Mouse (Mus musculus): ENCODE data around the gene Utp11.

Gene Utp11

DNA sequence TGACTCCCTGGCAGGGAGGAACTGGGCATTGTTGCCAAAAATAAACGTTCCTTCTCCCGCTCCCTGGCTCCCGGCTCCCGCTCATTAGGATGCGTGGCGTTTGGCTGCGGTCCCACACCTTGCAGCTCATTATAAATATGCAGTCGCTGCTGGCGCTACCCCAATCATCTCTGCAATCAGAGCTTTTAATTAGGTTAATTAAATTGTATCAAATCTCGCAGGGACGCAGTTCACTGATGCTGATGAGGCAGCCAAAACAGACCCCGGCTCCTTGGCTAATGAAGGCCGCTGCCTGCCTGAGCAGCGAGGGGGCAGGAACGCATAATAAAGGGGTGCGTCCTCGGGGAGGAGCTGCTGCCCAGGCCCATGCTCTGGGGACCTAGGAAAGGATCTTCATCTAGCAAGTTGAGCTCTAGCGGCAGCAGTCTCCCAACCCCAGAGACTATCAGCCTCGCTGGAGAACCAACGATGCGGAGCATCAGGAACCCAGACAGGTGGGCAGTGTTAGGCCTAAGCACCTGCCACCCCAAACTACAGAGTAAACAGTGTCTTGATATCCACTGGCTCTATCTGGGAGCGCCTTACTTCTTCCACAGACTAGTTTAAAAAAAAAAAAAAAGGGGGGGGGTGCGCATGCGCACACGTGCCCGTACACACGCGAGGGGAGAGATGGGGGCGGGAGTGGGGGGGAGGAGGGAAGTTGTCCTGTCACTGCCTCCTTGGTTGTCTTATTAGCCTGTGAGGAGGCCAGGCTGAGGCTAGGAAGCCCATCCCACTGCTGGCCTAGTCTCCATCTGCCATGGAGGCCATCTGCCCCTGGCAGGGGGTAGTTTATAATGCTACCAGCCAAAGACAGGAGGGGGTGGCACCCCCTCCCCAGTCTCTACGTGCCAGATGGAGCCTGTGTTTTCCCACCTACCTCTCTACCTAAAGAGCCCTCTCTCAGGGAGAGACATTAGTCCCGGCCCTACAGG, 20.8 kb downstream of the Utp11 start:
- no peak for DNase-seq (ENCODE audit: low spot score)

- DNase-seq (ENCODE audit: low spot score) = no peak
Observed at GRCm38 (mm10) chr4:124671583-124671982, 21.8 kb downstream of the Utp11 start.

DNA sequence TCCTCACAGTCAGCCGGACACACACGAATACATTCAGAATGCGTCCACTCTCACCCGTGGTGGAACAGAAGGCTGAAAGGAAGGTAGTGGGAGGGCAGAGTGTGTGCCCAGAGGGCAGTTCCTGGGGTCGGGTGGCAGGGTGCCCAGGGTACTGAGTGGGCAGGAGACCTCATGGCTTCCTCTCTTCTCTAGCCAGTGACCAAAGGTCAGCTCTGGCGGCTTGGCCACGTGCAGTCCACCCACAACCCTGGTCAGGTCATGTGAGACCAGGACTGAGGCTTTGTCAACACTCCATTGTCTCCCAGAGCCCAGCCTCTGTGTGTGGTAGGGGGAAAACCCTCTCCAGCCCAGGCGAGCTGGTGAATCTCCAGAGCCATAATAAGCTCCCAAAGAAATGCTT, 23.2 kb downstream of the Utp11 start:
- no peak for DNase-seq (ENCODE audit: low spot score)

DNA sequence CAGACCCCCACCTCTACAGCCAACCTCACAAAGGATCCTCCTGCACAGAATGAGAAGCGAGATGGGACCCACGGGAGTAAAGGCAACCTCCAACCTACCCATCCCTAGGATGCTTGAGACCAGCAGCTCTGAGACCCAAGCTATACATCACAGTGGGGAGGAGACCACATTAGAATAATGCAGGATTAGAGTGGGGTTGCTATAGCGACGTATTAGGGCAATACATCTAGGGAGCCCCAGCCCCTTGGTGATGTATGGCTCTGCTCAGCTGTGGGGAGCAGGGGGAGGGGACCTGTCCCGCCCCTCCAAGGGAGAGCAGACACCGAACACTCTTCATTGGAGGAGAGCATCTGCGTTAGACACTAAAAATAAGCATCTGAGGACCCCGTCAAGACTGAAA, 25.3 kb downstream of the Utp11 start:
- no peak for DNase-seq (ENCODE audit: low spot score)

DNA sequence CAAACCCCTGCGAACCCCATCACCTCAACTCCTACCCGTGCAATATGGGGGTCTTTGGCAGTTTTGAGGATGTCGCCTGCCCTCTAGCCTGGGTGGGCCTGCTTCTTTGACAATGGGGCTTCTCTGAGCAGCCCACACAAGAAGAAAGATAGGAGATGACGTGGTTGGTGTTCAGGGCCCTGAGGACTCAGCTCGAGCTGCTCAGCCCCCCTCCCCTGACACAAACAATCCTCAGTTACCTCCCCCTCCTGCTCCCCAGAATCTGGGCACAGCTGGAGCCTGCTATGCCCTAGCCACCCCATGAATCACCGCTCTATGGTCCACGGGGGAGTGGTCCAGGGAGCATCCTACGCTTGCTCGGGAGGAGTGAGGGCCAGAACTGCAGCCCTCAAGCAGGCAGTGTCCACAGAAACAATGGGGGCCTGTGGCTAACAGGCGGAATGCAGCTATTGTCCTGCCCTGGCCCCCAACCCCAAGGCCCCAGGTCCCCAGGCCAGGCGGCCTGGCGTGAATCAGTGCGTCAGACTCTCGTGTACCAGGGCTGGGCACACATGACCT, 25.8 kb downstream of the Utp11 start:
- DNase-seq (ENCODE audit: low spot score) = no peak

DNA sequence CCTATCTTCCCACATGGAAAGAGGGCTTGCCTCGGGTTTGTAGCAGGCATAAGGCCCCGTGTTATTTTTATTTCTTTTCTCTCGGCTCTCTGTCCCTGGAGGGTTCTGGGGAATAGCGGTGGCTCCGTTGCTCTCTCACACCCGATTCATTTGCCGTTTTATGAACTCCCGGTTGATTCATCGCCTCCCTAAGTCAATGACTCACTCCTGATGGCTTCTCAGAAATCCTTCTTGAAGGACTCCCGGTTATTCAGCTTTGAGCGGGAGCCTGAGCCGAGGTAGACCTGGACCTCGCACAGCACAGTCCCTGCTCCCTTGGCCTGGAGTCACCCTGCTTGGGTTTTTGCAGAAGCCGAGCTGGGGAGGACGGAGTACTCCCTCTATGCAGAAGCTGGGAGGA, 28.8 kb downstream of the Utp11 start:
- no peak for DNase-seq (ENCODE audit: low spot score)

DNA sequence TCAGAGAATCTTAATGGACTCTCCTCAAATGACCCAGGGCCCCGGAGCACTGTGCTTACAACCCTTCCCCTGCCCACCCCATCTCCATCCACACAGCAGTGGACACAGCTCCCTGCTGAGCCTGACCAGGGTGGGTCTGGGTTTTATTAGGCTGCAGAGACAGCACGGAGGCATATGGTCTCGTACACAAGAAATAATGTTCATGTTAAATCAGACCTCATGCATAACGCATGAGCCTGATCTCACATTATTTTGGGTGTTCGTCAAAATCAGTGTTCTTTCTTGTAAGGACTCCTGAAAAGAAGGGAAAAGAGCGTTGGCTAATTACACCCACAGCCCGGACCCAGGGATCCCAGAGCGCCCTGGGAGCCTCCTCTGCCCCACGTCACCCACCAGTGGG, 29.2 kb downstream of the Utp11 start:
- no peak for DNase-seq (ENCODE audit: low spot score)

GRCm38 (mm10) chr4:124663034-124663433, 30.4 kb downstream of the Utp11 start:
- no peak for DNase-seq (ENCODE audit: low spot score)

DNA sequence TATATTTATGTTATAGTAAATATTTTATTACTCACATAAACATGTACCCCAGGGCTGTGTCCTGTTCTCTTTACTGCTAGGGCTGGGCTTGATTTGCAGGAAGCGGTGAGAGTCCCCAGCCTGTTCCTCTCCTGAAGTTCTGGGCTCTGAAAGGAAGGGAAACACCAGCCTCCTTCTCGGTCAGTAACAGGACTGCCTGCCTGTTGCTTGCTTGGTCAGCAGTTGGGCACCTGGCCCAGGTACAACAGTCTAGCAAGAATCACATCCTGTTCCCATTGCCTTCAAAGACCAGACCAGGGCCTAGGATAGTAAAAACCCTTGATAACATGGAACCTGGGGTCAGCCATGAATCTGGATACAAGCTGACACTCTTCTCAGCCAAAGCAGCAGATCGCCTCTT, 32.8 kb downstream of the Utp11 start:
- DNase-seq (ENCODE audit: low spot score) = no peak

GRCm38 (mm10) chr4:124659251-124660217, 33.9 kb downstream of the Utp11 start:
- DNase-seq (ENCODE audit: low spot score) = peak; percentile 4

GRCm38 (mm10) chr4:124658412-124658851, 35.0 kb downstream of the Utp11 start:
- DNase-seq (ENCODE audit: low spot score) = no peak

GRCm38 (mm10) chr4:124657781-124658180, 35.6 kb downstream of the Utp11 start:
- DNase-seq (ENCODE audit: low spot score) = no peak

DNA sequence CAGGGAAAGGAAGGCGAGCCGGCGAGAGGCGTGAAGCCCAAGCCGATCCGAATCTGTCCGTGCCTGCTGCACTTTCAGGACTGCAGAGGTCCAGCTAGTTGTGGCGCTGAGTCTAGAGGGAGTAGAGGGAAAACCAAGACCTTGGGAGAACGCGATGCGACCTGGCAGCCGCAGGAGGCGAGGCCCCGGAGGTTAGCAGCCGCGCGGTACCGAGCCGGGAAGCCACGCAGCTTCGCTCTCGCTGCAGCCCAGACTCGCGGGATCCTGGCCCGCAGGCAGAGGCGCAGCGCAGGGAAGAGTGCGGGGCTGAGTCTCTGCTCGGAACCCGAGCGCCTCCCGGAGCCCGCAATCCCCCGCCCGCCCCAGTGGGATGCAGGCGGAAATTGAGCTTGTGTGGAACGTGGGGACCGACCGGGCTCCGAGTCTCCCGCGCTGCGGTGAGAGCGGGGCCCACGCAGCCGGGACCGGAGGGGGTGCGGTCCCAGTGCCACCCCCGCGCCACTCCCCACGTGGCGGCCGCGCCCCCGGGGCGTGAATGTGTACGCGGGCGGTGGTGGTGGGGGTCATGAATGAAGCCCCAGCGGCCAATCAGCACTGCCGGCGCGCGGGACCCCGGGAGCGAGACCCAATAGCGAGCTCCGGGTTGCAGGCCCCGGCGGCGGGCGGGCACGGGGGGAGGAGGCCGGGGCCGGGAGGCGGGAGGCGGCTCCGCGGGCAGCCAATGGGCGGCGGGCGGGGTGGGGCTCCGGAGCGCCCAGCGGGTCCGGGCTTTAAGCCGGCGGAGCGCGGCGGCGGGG, 36.3 kb downstream of the Utp11 start:
- DNase-seq (ENCODE audit: low spot score) = peak; percentile 53

DNA sequence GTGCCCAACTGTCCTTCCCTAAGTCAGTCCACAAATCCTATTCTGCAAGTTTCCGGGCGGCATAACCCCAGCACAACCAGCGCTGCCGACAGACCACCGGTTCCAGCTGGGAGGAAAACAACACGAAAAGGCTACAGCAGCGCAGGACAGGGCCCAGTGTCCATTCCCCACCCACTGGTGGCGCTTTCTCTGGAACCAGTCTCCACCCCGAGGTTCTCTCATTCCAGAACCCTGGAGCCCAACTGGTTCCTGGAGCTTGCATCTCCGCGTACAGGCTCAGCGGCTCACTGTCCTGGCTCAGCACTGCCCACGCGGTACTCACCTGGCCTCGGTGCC, 36.9 kb downstream of the Utp11 start, which contains the start of gene Pou3f1:
Pou3f1 (plus strand) TSS at position 290 of the 336 bp plus-strand sequence.
- no peak for DNase-seq (ENCODE audit: low spot score)

GRCm38 (mm10) chr4:124652886-124653285, 40.5 kb downstream of the Utp11 start:
- DNase-seq (ENCODE audit: low spot score) = no peak

DNA sequence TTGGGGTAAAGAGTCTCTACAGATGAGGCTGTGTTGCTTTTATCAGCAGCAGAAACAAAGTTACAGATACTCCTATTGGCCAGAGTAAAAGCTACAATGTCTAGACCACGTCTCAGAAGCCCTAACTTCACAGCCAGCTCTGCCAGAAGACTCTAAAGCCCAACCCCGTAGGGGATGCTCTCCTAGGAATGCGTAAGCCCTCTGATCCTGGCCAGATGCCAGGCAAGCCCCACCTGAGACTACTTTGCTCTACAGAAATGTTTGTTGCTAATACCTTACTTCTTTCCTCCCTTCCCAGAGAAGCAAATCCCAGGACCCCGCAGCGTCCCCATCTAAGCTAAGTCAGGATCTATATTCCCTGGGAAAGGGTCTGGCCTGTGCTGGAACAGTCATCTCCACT, 45.5 kb downstream of the Utp11 start:
- DNase-seq (ENCODE audit: low spot score) = no peak

DNA sequence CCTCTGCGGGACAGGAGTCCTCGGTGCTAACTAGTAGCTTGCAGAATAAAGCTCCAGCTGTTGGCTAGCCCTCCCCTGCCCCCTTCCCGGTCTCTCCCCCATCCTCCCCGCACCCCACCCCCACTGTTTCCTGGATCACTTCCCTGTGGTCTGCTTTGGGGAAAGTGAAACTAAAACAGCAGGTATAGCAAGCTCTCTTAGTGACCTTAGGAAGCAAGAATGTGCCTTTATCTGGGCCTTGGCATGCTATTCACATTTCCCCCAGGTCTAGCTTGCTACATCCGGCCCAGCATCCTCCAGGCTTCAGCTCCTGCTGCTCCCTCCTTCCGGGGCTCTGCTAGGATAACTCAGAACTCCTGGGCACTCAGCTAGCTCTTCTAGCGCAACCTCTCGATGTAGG, 46.8 kb downstream of the Utp11 start:
- no peak for DNase-seq (ENCODE audit: low spot score)

- no peak for DNase-seq (ENCODE audit: low spot score)
Observed at GRCm38 (mm10) chr4:124644974-124645433, 48.4 kb downstream of the Utp11 start.

- DNase-seq (ENCODE audit: low spot score) = no peak
Observed at GRCm38 (mm10) chr4:124643859-124644258, 49.5 kb downstream of the Utp11 start.

- no peak for DNase-seq (ENCODE audit: low spot score)
Observed at GRCm38 (mm10) chr4:124639715-124640114, 53.7 kb downstream of the Utp11 start.

GRCm38 (mm10) chr4:124633281-124633680, 60.1 kb downstream of the Utp11 start:
- peak; percentile 49 for DNase-seq (ENCODE audit: low spot score)

Measured in ovary, postnatal 14 days (tissue).